Mouse (Mus musculus) spleen, adult 2 months (tissue): ENCODE data around the gene Btg2.

Source experiments
- CTCF ChIP-seq: fragments of 200-500 bp; IDR thresholded peaks from 2 replicates; pipeline ENCODE4 v1.5.1; 2011; ENCODE audit warnings: mild to moderate bottlenecking, inconsistent platforms; ENCODE audit not compliant: insufficient read depth, insufficient read length, insufficient replicate concordance; ENCODE audit errors: extremely low read depth
- POLR2A ChIP-seq: fragments of 200-500 bp; IDR thresholded peaks from 2 replicates; pipeline ENCODE4 v1.6.1; 2011; ENCODE audit warnings: low read depth, low read length, inconsistent platforms

- TF ChIP-seq CTCF (peak; percentile 86; the same call in 1 of the 2 replicates), POLR2A (no peak)
These were observed 27.8 kb upstream of the Btg2 start for GRCm38 (mm10) chr1:134106719-134107118.
